Mouse (Mus musculus) kidney, adult 2 months (tissue): ENCODE results near the gene Ppie.

Experiments
- CTCF ChIP-seq: fragments of 200-500 bp; conservative IDR thresholded peaks from 2 replicates; pipeline ENCODE4 v1.5.1; 2011; ENCODE audit warnings: low read depth, mild to moderate bottlenecking, control low read depth, low read length, moderate library complexity, mixed read lengths; ENCODE audit not compliant: insufficient read depth, insufficient read length
- POLR2A ChIP-seq: fragments of 200-500 bp; IDR thresholded peaks from one replicate; pipeline ENCODE4 v1.6.1; 2011; ENCODE audit warnings: low read depth, low read length, control low read depth

GRCm38 (mm10) chr4:123184816-123185215 lies 45.1 kb upstream of the Ppie start:
- no peak for TF ChIP-seq CTCF
- TF ChIP-seq POLR2A = no peak
